Mouse (Mus musculus) E14TG2a.4 (cell line): ENCODE data around the gene Gga3.

Source experiments
- CTCF ChIP-seq: conservative IDR thresholded peaks from 2 replicates; pipeline ENCODE4 v1.5.1; 2014; ENCODE audit warnings: low read length
- NANOG ChIP-seq: IDR thresholded peaks from 2 replicates; pipeline ENCODE4 v1.6.1; 2014; ENCODE audit warnings: borderline replicate concordance, low read length, mixed read lengths
- POU5F1 ChIP-seq: IDR thresholded peaks from 2 replicates; pipeline ENCODE4 v1.6.1; 2014; ENCODE audit warnings: low read length, borderline replicate concordance

DNA sequence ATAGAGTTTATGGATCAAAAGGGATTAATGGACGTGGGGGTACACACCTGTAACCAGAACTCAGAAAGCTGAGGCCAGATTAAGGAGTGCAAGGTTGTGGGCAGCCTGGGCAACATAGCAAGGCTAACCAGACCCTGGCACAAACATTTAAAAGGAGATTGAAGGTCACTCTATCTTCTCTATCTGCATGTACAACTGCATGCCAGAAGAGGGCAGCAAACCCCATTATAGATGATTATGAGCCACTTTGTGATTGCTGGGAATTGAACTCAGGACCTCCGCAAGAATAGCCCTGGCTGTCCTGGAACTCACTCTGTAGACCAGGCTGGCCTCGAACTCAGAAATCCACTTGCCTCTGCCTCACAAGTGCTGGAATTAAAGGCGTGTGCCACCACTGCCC, 51.1 kb downstream of the Gga3 start:
- TF ChIP-seq CTCF = peak; percentile 46
- no peak for TF ChIP-seq NANOG
- no peak for TF ChIP-seq POU5F1
